Mouse (Mus musculus) embryonic facial prominence, embryonic 12.5 days (tissue): ENCODE data around the gene Crebl2. TPM values are rescaled to one million over a fixed set of nuclear protein-coding genes. Genes with fewer than 3 reads are reported as not detected.

Experiments used
- ATAC-seq: fragments of 200-750 bp; cut with Nextera tagmentation; 2 replicates; pipeline ENCODE4 v1.8.0; 2017; ENCODE audit not compliant: insufficient number of reproducible peaks, insufficient read depth, low FRiP score, low TSS enrichment
- H3K27ac ChIP-seq: fragments of 300-500 bp; sonication (generic); 2 replicates; pipeline ENCODE4 v1.5.1; 2016; ENCODE audit warnings: mild to moderate bottlenecking
- H3K27me3 ChIP-seq: fragments of 300-500 bp; sonication (generic); 2 replicates; pipeline ENCODE4 v1.6.1; 2016; ENCODE audit warnings: mild to moderate bottlenecking, moderate library complexity
- H3K36me3 ChIP-seq: fragments of 300-500 bp; sonication (generic); 2 replicates; pipeline ENCODE4 v1.6.1; 2016; ENCODE audit warnings: mild to moderate bottlenecking
- H3K4me1 ChIP-seq: fragments of 300-500 bp; sonication (generic); 2 replicates; pipeline ENCODE4 v1.6.1; 2016
- H3K4me2 ChIP-seq: fragments of 300-500 bp; sonication (generic); replicated peaks from 2 replicates; pipeline ENCODE4 v1.6.1; 2016; ENCODE audit warnings: mild to moderate bottlenecking, moderate library complexity
- H3K4me3 ChIP-seq: fragments of 300-500 bp; sonication (generic); 2 replicates; pipeline ENCODE4 v1.5.1; 2016; ENCODE audit warnings: mild to moderate bottlenecking
- H3K9ac ChIP-seq: fragments of 300-500 bp; sonication (generic); 2 replicates; pipeline ENCODE4 v1.6.1; 2016; ENCODE audit warnings: mild to moderate bottlenecking, moderate library complexity
- H3K9me3 ChIP-seq: fragments of 300-500 bp; sonication (generic); 2 replicates; pipeline ENCODE4 v1.6.1; 2016; ENCODE audit warnings: mild to moderate bottlenecking, moderate library complexity
- WGBS: fragments of 180-500 bp; shearing (Covaris S2); methylation state at CpG from one replicate; pipeline ENCODE4 v1.1.7; 2016; 5-methylcytosine and 5-hydroxymethylcytosine counted together
- polyA plus RNA-seq: library from polyadenylated mRNA; unstranded; fragments of >200 nt; fragmentation: Nextera tagmentation; extraction: Ambion mirVana; gene quantifications from 2 replicates; pipeline ENCODE4 v1.2.1, GENCODE M21; 2016

Crebl2 gene
- polyA plus RNA-seq, 1 experiment from 2014 or later, result 2.5 TPM

DNA sequence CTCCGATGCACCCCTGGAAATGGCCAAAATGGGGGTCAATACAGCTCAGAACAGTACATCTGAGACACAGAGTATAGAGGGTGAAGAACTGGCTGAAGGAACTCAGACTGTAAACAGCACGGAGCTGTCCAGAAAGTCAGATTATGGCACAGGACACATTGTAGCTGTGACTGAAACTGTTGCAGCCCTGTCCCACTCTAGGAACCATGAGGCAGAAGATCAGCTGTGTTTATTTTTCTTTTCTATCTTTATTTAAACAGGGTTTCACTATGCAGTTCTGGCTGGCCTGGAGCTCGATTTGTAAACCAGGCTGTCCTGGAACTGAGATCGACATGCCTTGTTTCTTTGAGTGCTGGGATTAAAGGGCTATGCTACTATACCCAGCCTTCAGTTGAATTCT, 30.3 kb downstream of the Crebl2 start:
- ATAC-seq, result no peak
- Histone ChIP-seq H3K27ac (no peak overlapping the region), H3K4me2 (no peak overlapping the region), H3K9me3 (no peaks in the 10 kb centered on the region), H3K9ac (no peak overlapping the region), H3K4me3 (no peak overlapping the region), H3K4me1 (peaks cover 11% of the 10 kb centered on the region), H3K27me3 (no peaks in the 10 kb centered on the region), H3K36me3 (peaks cover 4% of the 10 kb centered on the region; the same call in 1 of the 2 replicates)
- 76% methylated on average over 4 of the region's 4 CpGs for WGBS

DNA sequence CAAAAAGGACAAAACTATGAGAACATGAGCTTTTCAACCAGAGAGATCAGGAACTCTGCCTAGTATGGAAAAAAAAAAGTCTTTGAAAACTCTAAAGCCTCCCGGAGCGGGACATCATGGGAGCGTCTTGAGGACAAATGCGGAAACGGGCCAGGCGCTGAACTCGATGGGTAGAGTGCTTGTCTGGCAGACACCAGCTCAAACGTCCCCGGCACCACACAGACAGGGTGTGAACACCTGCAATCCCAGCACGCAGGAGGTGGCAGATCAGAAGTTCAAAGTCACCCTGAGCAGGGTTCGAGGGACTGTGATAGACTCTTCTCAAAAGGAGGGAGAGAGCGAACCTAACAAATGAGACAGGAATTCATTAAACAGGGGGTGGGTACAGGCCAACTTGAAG, 31.4 kb downstream of the Crebl2 start:
- H3K4me1 ChIP-seq, result peaks cover 11% of the 10 kb centered on the region
- H3K9me3 ChIP-seq, result no peaks in the 10 kb centered on the region
- H3K27me3 ChIP-seq, result no peaks in the 10 kb centered on the region
- H3K9ac ChIP-seq, result no peak overlapping the region
- H3K36me3 ChIP-seq, result peaks cover 4% of the 10 kb centered on the region; the same call in 1 of the 2 replicates
- no peak overlapping the region for H3K4me3 ChIP-seq
- 90% methylated on average over 12 of the region's 12 CpGs for whole genome bisulfite sequencing
- no peak for ATAC-seq
- no peak overlapping the region for H3K27ac ChIP-seq
- no peak overlapping the region for H3K4me2 ChIP-seq

DNA sequence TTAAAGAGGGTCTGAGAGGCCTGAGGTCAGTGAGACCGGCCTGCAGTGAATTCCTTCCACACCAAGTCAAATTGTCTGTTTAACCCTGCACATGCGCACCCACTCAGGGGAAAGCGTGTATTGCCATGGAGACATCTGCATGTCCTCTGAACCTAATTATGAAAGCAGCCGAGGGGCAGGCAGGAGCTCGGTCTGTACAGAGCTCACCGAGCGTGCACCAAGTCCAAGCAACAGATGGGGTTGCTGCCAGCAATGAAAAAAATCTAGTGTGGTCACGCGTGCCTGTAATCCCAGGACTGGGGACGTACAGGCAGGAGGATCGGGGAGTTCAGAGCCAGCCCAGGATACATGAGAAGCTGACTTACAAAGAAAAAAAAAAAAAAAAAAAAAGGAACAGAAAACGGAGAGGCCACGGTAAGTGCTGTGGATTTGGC, 32.7 kb downstream of the Crebl2 start:
- Histone ChIP-seq H3K9ac (peak overlapping the region; percentile 7; the same call in 1 of the 2 replicates), H3K27ac (peak overlapping the region; percentile 76), H3K9me3 (no peaks in the 10 kb centered on the region), H3K27me3 (no peaks in the 10 kb centered on the region), H3K4me2 (peak overlapping the region; percentile 50), H3K4me3 (peak overlapping the region; percentile 24), H3K4me1 (peaks cover 11% of the 10 kb centered on the region), H3K36me3 (no peaks in the 10 kb centered on the region)
- WGBS, result 10% methylated on average over 13 of the region's 13 CpGs
- peak; percentile 89 for ATAC-seq

DNA sequence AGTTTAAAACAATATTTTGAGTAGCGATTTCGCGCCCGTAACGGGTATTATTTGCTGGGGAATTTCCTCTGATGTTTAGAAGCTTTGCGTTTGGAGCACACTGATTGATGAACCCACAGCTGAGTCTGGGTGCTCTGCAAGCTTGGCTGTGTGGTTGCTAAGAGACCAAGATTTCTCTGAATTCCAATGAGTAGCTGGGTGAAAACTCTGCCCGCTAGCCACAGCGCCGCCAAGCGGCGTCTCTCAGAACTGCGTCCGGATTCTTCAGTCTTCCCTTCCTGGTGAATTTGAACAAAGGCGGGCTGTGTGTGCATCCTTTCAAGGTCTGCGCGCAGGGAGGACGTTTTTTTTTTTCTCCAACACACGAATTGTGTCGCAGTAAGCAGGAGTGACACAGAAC, 33.2 kb downstream of the Crebl2 start:
- Histone ChIP-seq H3K4me2 (peak overlapping the region; percentile 50), H3K4me1 (peaks cover 11% of the 10 kb centered on the region), H3K27me3 (no peaks in the 10 kb centered on the region), H3K27ac (peak overlapping the region; percentile 76), H3K4me3 (peak overlapping the region; percentile 24), H3K36me3 (no peaks in the 10 kb centered on the region), H3K9ac (peak overlapping the region; percentile 7; the same call in 1 of the 2 replicates), H3K9me3 (no peaks in the 10 kb centered on the region)
- under 1% methylated on average over 19 of the region's 19 CpGs for WGBS
- peak; percentile 44; the same call in 1 of the 2 replicates for ATAC-seq

DNA sequence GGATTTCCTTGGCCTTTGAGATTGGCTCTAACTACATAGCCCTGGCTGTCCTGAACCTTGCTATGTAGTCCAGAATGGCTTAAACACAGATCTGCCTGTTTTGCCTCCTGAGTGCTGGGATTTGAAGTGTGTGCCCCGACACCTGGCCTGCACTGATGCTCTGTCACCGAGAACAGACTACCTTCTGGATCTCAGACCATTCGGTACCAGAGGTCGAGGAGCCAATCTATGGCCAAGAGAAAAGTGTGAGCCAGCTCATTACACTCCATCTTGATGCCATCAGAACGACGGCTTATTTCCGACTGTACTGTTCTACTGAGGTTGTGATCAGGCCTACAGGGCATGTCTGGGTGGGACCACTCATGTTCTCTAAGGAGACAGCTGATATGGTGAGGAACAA, 36.2 kb downstream of the Crebl2 start:
- no peak overlapping the region for H3K27ac ChIP-seq
- no peak overlapping the region for H3K4me2 ChIP-seq
- H3K4me1 ChIP-seq, result peaks cover 11% of the 10 kb centered on the region
- WGBS, result 91% methylated on average over 7 of the region's 7 CpGs
- H3K36me3 ChIP-seq, result peaks cover 19% of the 10 kb centered on the region; the same call in 1 of the 2 replicates
- H3K9ac ChIP-seq, result no peak overlapping the region
- H3K4me3 ChIP-seq, result no peak overlapping the region
- no peaks in the 10 kb centered on the region for H3K27me3 ChIP-seq
- no peak for ATAC-seq
- no peaks in the 10 kb centered on the region for H3K9me3 ChIP-seq

DNA sequence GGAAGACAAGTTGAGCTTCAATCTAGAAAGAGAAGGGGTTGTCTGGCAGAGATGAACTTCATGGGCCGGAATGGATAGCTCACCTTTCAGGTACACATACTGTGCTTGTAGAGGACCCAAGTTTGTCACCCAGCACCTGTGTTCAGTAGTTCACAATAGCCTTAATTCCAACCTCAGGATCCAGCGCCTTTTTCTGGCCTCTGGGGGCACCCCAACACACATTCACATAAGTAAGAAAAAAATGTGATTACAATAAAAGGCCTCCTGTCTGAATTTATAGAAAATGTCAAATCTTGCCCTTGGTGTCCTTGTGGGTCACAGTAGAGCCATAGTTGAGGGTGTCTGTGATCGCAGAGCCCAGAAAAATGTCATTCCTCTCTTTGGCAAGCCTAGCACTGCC, 37.4 kb downstream of the Crebl2 start:
- Histone ChIP-seq H3K36me3 (peaks cover 19% of the 10 kb centered on the region; the same call in 1 of the 2 replicates), H3K9me3 (no peaks in the 10 kb centered on the region), H3K9ac (no peak overlapping the region), H3K27ac (no peak overlapping the region), H3K4me3 (no peak overlapping the region), H3K4me1 (peaks cover 6% of the 10 kb centered on the region), H3K4me2 (no peak overlapping the region), H3K27me3 (no peaks in the 10 kb centered on the region)
- 83% methylated on average over 3 of the region's 3 CpGs for WGBS
- no peak for ATAC-seq

DNA sequence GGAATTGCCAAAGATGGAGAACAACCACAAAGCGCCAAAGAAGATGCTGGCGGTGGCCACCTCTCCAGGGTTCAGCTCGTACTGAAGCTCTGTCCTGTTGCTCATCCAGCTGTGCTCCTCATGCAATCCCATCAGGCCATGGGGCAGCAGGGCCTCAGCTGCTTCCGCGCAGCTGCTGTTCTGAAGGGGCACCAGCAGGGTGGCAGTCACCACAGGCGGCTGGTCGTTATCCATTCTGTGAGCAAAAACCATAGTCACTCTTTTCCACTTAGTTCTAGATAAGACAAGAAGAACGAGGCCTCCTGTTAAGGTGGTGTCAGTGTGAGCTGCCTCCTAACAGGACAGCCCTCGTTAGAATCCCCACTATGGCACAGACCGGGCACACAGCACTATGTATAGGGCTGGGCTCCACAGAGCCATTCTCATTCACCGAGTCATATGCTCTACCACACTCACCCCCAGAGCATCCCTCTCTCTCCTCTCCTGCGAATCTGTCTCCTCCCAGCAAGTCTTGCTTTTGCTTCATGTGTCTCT, 40.3 kb downstream of the Crebl2 start:
- Histone ChIP-seq H3K4me2 (no peak overlapping the region), H3K27me3 (no peaks in the 10 kb centered on the region), H3K4me1 (no peaks in the 10 kb centered on the region), H3K9ac (no peak overlapping the region), H3K36me3 (peaks cover 19% of the 10 kb centered on the region; the same call in 1 of the 2 replicates), H3K9me3 (no peaks in the 10 kb centered on the region), H3K27ac (no peak overlapping the region), H3K4me3 (no peak overlapping the region)
- ATAC-seq, result no peak
- WGBS, result 92% methylated on average over 12 of the region's 12 CpGs

DNA sequence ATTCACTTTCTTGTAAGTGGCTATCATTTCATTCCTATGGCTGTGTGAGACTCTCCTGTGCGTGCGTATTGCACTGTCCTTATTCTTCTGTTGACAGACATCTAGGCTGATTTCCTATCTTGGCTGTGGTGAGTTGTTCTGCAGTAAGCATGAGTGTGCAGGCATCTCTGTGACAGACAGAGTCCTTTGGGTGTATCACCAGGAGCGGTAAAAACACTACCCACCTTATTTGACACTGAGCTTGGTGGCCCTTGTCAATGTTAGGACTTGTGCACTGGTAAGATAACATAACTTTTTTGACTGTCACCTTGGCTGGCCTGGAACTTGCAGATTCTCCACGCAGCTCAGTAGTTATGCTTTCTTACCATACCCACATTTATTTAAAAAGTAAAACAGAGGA, 40.9 kb downstream of the Crebl2 start:
- H3K4me3 ChIP-seq, result no peak overlapping the region
- H3K36me3 ChIP-seq, result peaks cover 19% of the 10 kb centered on the region; the same call in 1 of the 2 replicates
- H3K4me1 ChIP-seq, result no peaks in the 10 kb centered on the region
- WGBS, result 90% methylated on average over 4 of the region's 4 CpGs
- no peak overlapping the region for H3K9ac ChIP-seq
- ATAC-seq, result no peak
- no peak overlapping the region for H3K27ac ChIP-seq
- H3K9me3 ChIP-seq, result no peaks in the 10 kb centered on the region
- H3K27me3 ChIP-seq, result no peaks in the 10 kb centered on the region
- H3K4me2 ChIP-seq, result no peak overlapping the region

DNA sequence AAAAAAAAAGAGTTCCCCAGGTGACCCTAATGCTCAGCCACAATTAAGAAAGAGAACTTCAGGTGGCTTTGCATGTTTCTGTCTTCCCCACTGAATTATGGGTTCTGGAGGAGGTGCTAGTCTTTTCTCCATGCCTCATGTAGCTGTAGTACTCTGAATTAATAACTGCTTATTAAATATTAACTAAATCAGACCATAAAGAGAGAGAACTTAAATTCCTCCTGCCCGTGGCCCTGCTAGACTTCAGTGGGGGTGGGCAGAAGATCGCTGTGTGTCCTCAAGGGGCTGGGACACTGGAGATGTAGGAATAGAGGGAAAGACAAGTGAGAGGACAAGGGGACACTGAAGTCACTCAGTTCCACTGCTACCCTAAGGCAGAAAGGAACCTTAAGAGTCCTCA, 42.3 kb downstream of the Crebl2 start:
- 77% methylated on average over 2 of the region's 2 CpGs for WGBS
- no peaks in the 10 kb centered on the region for H3K9me3 ChIP-seq
- no peak for ATAC-seq
- H3K9ac ChIP-seq, result no peak overlapping the region
- H3K27ac ChIP-seq, result no peak overlapping the region
- H3K4me2 ChIP-seq, result no peak overlapping the region
- H3K4me1 ChIP-seq, result no peaks in the 10 kb centered on the region
- H3K27me3 ChIP-seq, result no peaks in the 10 kb centered on the region
- peaks cover 19% of the 10 kb centered on the region; the same call in 1 of the 2 replicates for H3K36me3 ChIP-seq
- H3K4me3 ChIP-seq, result no peak overlapping the region

DNA sequence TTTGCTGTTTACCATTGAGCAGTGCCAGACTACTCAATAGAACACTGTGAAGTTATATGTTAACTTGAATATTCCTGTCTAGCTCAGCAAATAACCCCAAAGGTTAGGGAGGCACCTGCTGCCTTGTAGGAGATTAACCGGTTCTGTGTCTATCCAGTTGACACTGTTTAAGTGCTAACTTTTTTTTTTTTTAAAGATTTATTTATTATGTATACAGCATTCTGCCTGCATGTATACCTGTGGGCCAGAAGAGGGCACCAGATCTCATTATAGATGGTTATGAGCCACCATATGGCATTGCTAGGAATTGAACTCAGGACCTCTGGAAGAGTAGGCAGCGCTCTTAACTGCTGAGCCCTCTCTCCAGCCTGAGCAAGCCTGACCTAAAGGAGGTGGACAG, 43.1 kb downstream of the Crebl2 start:
- Histone ChIP-seq H3K9ac (no peak overlapping the region), H3K4me3 (no peak overlapping the region), H3K27ac (no peak overlapping the region), H3K4me2 (no peak overlapping the region), H3K27me3 (no peaks in the 10 kb centered on the region), H3K4me1 (no peaks in the 10 kb centered on the region), H3K9me3 (no peaks in the 10 kb centered on the region), H3K36me3 (peaks cover 19% of the 10 kb centered on the region; the same call in 1 of the 2 replicates)
- WGBS, result 91% methylated on average over 2 of the region's 2 CpGs
- no peak for ATAC-seq

DNA sequence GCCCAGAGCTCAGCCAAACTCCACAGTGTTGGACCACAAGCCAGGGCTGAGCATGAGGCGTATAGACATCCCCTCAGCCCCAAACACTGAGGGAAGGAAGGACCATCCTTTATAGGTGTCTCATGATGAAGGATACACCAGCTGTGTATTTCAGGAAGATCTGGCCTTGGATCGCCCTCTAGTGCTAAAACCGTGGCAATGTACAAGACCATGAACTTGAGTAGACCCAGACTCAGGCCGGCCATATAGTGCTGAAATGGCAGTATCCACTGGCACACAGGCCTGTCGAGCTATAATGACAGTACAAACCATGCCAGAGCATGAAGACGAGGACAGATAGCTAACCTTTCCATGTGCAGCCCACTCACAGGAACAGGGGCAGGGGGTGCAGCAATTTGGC, 46.8 kb downstream of the Crebl2 start:
- Histone ChIP-seq H3K4me1 (0 out of 2 replicates have a peak, but pooled peaks cover 8% of the 10 kb centered on the region), H3K9ac (no peak overlapping the region), H3K4me2 (no peak overlapping the region), H3K27ac (no peak overlapping the region), H3K27me3 (no peaks in the 10 kb centered on the region), H3K9me3 (no peaks in the 10 kb centered on the region), H3K36me3 (0 out of 2 replicates have a peak, but pooled peaks cover under 1% of the 10 kb centered on the region), H3K4me3 (no peak overlapping the region)
- WGBS, result 71% methylated on average over 6 of the region's 6 CpGs
- ATAC-seq, result no peak

DNA sequence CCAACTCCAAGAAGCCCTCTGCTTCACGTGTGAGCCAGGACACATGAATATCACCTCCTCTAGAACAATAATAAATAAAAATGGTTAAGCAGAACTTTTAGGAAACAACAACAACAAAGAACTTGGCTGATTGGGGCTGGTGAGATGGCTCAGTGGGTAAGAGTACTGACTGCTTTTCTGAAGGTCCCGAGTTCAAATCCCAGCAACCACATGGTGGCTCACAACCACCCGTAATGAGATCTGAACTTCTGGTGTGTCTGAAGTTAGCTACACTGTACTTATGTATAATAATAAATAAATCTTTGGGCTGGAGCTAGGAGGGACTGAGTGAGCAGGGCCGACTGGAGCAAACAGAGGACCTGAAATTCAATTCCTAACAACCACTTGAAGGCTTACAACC, 47.3 kb downstream of the Crebl2 start:
- ATAC-seq, result no peak

More for the DNA sequence above, 47.3 kb downstream of the Crebl2 start:
- Histone ChIP-seq H3K4me3 (no peak overlapping the region), H3K4me2 (no peak overlapping the region), H3K9ac (no peak overlapping the region), H3K36me3 (0 out of 2 replicates have a peak, but pooled peaks cover 5% of the 10 kb centered on the region), H3K27me3 (no peaks in the 10 kb centered on the region), H3K9me3 (no peaks in the 10 kb centered on the region), H3K27ac (no peak overlapping the region), H3K4me1 (0 out of 2 replicates have a peak, but pooled peaks cover 8% of the 10 kb centered on the region)
- WGBS, result 85% methylated on average over 4 of the region's 4 CpGs
